Comparison of ENCODE assay signal across 29 mouse cellular contexts in the genomic region with DNA sequence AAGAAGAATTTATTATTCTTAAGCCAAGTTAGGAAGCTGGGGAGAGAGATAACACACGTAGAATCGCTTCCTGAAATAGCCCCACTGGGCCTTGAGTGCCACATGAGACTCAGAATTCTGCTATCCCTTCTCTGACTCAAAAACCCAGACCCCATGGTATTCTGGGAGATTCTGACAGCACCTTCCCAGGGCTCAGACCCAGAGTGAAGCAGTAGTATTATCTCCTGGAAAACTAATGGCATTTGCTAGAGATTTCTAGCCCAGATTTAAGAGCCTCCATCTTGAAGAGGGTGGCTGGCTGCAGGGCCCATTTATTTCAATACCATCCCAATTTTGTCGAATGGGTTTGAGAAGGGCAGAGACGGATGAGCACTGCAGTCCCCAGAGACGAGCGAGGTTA. TPM values are rescaled to one million over a fixed set of nuclear protein-coding genes. Genes with fewer than 3 reads are reported as not detected.
DNase-seq lines count a peak whose midpoint lies in the region; ATAC-seq and TF ChIP-seq lines count a peak whose summit lies in the region.
"Had no signal": no experiment of that assay in that cellular context is flagged by ENCODE, and none has a peak within 500 bp of the region (broad histone marks: within the 10 kb centered on the region; RNA-seq: fewer than 3 reads in every experiment).

No protein-coding gene starts in this region.

- H3K4me3 ChIP-seq in embryonic facial prominence, embryonic 12.5 days: no peak overlapping the region
- no peak overlapping the region for H3K4me3 ChIP-seq in embryonic facial prominence, embryonic 10.5 days
- H3K4me3 ChIP-seq in heart, embryonic 13.5 days: no peak overlapping the region
- H3K4me3 ChIP-seq in hindbrain, embryonic 13.5 days: no peak overlapping the region
- no peak overlapping the region for H3K4me3 ChIP-seq in hindbrain, embryonic 11.5 days (ENCODE audit: low read depth, low read length)
- no peak overlapping the region for H3K4me3 ChIP-seq in stomach, embryonic 16.5 days (replicated peaks; ENCODE audit: low read length)
- no peak overlapping the region for H3K4me3 ChIP-seq in stomach, postnatal 0 days (ENCODE audit: low read depth, low read length)
- H3K4me3 ChIP-seq: forebrain, embryonic 10.5 days; forebrain, embryonic 15.5 days; kidney, embryonic 15.5 days; limb, embryonic 13.5 days; lung, embryonic 15.5 days; midbrain, embryonic 12.5 days; myocyte; stomach, embryonic 15.5 days had no signal

- TF ChIP-seq CTCF in stomach, postnatal 0 days (IDR thresholded peaks at IDR 0.05; ENCODE audit: low read depth): no peak

- no peak for DNase-seq in embryonic facial prominence, embryonic 10.5 days (ENCODE audit: low spot score)
- DNase-seq in heart, postnatal 10 days: no peak
- no peak for DNase-seq in hindbrain, embryonic 11.5 days (ENCODE audit: low spot score)
- no peak for DNase-seq in stomach, postnatal 0 days (ENCODE audit: low spot score)
- DNase-seq: adrenal gland, adult 2 months; adrenal gland, postnatal 36 days; cerebellum, adult 18-20 months; cerebellum, postnatal 10 days; kidney, adult 18-20 months; kidney, postnatal 25 days; right cerebral cortex, postnatal 25 days; thymus, adult 18-20 months; thymus, postnatal 25 days had no signal

- H3K4me2 ChIP-seq in embryonic facial prominence, embryonic 12.5 days (replicated peaks): no peak overlapping the region
- no peak overlapping the region for H3K4me2 ChIP-seq in heart, embryonic 13.5 days
- no peak overlapping the region for H3K4me2 ChIP-seq in hindbrain, embryonic 13.5 days
- H3K4me2 ChIP-seq in hindbrain, embryonic 11.5 days (replicated peaks; ENCODE audit: low read depth, low read length): no peak overlapping the region
- H3K4me2 ChIP-seq in stomach, embryonic 16.5 days (ENCODE audit: low read depth, low read length): no peak overlapping the region
- no peak overlapping the region for H3K4me2 ChIP-seq in stomach, postnatal 0 days (replicated peaks; ENCODE audit: low read depth)
- H3K4me2 ChIP-seq: forebrain, embryonic 15.5 days; kidney, embryonic 15.5 days; liver, embryonic 11.5 days; lung, embryonic 15.5 days; midbrain, embryonic 12.5 days; stomach, embryonic 15.5 days had no signal

- H3K4me1 ChIP-seq in embryonic facial prominence, embryonic 12.5 days: peaks cover 83% of the 10 kb centered on the region
- H3K4me1 ChIP-seq in embryonic facial prominence, embryonic 10.5 days: peaks cover 95% of the 10 kb centered on the region
- peaks cover 97% of the 10 kb centered on the region for H3K4me1 ChIP-seq in heart, embryonic 13.5 days
- peaks cover 97% of the 10 kb centered on the region for H3K4me1 ChIP-seq in hindbrain, embryonic 13.5 days (replicated peaks)
- H3K4me1 ChIP-seq in hindbrain, embryonic 11.5 days (replicated peaks; ENCODE audit: control insufficient read depth, insufficient read depth, low read length): peaks cover 13% of the 10 kb centered on the region
- peaks cover 46% of the 10 kb centered on the region for H3K4me1 ChIP-seq in stomach, embryonic 16.5 days (ENCODE audit: control insufficient read depth, insufficient read depth, low read length)
- H3K4me1 ChIP-seq in stomach, postnatal 0 days (replicated peaks; ENCODE audit: control insufficient read depth, insufficient read depth): 0 out of 2 replicates have a peak, but pooled peaks cover 2% of the 10 kb centered on the region

- no peaks in the 10 kb centered on the region for H3K9me3 ChIP-seq in embryonic facial prominence, embryonic 12.5 days
- no peaks in the 10 kb centered on the region for H3K9me3 ChIP-seq in embryonic facial prominence, embryonic 10.5 days
- H3K9me3 ChIP-seq in heart, embryonic 13.5 days: no peaks in the 10 kb centered on the region
- no peaks in the 10 kb centered on the region for H3K9me3 ChIP-seq in hindbrain, embryonic 13.5 days
- no peaks in the 10 kb centered on the region for H3K9me3 ChIP-seq in hindbrain, embryonic 11.5 days (ENCODE audit: control insufficient read depth, low read length)
- H3K9me3 ChIP-seq in stomach, embryonic 16.5 days (replicated peaks; ENCODE audit: control insufficient read depth, low read length): no peaks in the 10 kb centered on the region
- H3K9me3 ChIP-seq in stomach, postnatal 0 days (ENCODE audit: control insufficient read depth, low read length): no peaks in the 10 kb centered on the region
- H3K9me3 ChIP-seq: forebrain, embryonic 10.5 days; forebrain, embryonic 15.5 days; kidney, embryonic 15.5 days; limb, embryonic 13.5 days; lung, embryonic 15.5 days; midbrain, embryonic 12.5 days; stomach, embryonic 15.5 days had no signal

- intact Hi-C loops in heart, postnatal 10 days (cut with DNase I): no loop called here

- 81% methylated on average over 6 of the region's 6 CpGs for WGBS in embryonic facial prominence, embryonic 12.5 days
- WGBS in embryonic facial prominence, embryonic 10.5 days: 85% methylated on average over 6 of the region's 6 CpGs
- 57% methylated on average over 6 of the region's 6 CpGs for WGBS in heart, embryonic 13.5 days
- WGBS in hindbrain, embryonic 13.5 days: 59% methylated on average over 6 of the region's 6 CpGs
- 77% methylated on average over 6 of the region's 6 CpGs for WGBS in hindbrain, embryonic 11.5 days
- WGBS in stomach, embryonic 16.5 days: 73% methylated on average over 6 of the region's 6 CpGs
- 82% methylated on average over 6 of the region's 6 CpGs for WGBS in stomach, postnatal 0 days

- H3K36me3 ChIP-seq in embryonic facial prominence, embryonic 12.5 days: peaks cover 3% of the 10 kb centered on the region
- H3K36me3 ChIP-seq in embryonic facial prominence, embryonic 10.5 days (replicated peaks): peaks cover 54% of the 10 kb centered on the region
- H3K36me3 ChIP-seq in heart, embryonic 13.5 days: peaks cover 14% of the 10 kb centered on the region; the same call in 1 of the 2 replicates
- no peaks in the 10 kb centered on the region; the same call in 1 of the 2 replicates for H3K36me3 ChIP-seq in hindbrain, embryonic 13.5 days
- H3K36me3 ChIP-seq in hindbrain, embryonic 11.5 days (ENCODE audit: control insufficient read depth, insufficient read depth, low read length): no peaks in the 10 kb centered on the region
- no peaks in the 10 kb centered on the region for H3K36me3 ChIP-seq in stomach, embryonic 16.5 days (ENCODE audit: control insufficient read depth, insufficient read depth, low read length)
- no peaks in the 10 kb centered on the region for H3K36me3 ChIP-seq in stomach, postnatal 0 days (ENCODE audit: control insufficient read depth, insufficient read depth, low read length)
- H3K36me3 ChIP-seq: forebrain, embryonic 15.5 days; lung, embryonic 15.5 days; midbrain, embryonic 12.5 days; stomach, embryonic 15.5 days had no signal

- H3K27me3 ChIP-seq in embryonic facial prominence, embryonic 12.5 days: no peaks in the 10 kb centered on the region
- H3K27me3 ChIP-seq in embryonic facial prominence, embryonic 10.5 days (replicated peaks; ENCODE audit: low read depth, poor library complexity, severe bottlenecking): no peaks in the 10 kb centered on the region
- H3K27me3 ChIP-seq in heart, embryonic 13.5 days (replicated peaks): no peaks in the 10 kb centered on the region
- H3K27me3 ChIP-seq in hindbrain, embryonic 13.5 days: no peaks in the 10 kb centered on the region
- H3K27me3 ChIP-seq in hindbrain, embryonic 11.5 days (ENCODE audit: control insufficient read depth, insufficient read depth, low read length): no peaks in the 10 kb centered on the region
- no peaks in the 10 kb centered on the region for H3K27me3 ChIP-seq in stomach, embryonic 16.5 days (ENCODE audit: control insufficient read depth, insufficient read depth, low read length)
- no peaks in the 10 kb centered on the region for H3K27me3 ChIP-seq in stomach, postnatal 0 days (ENCODE audit: control insufficient read depth, insufficient read depth, low read length)
- H3K27me3 ChIP-seq: forebrain, embryonic 15.5 days; kidney, embryonic 15.5 days; limb, embryonic 13.5 days; lung, embryonic 15.5 days; midbrain, embryonic 12.5 days; stomach, embryonic 15.5 days had no signal

- ATAC-seq in embryonic facial prominence, embryonic 12.5 days (ENCODE audit: insufficient number of reproducible peaks, insufficient read depth, low FRiP score, low TSS enrichment): no peak
- ATAC-seq in heart, embryonic 13.5 days (ENCODE audit: extremely low read depth, insufficient number of reproducible peaks, low FRiP score, low TSS enrichment): no peak
- no peak for ATAC-seq in hindbrain, embryonic 13.5 days (ENCODE audit: low FRiP score)
- no peak for ATAC-seq in hindbrain, embryonic 11.5 days (ENCODE audit: low FRiP score)
- ATAC-seq in stomach, embryonic 16.5 days (ENCODE audit: insufficient read depth, low FRiP score): no peak
- ATAC-seq in stomach, postnatal 0 days (ENCODE audit: low FRiP score, low TSS enrichment): no peak
- ATAC-seq: activated CD4-positive, CD25-positive, alpha-beta regulatory T cell, adult 4 months; forebrain, embryonic 15.5 days had no signal

- 0 out of 2 replicates have a peak overlapping the region, but pooled peaks have one; percentile 30 for H3K27ac ChIP-seq in embryonic facial prominence, embryonic 12.5 days
- no peak overlapping the region for H3K27ac ChIP-seq in embryonic facial prominence, embryonic 10.5 days (replicated peaks)
- H3K27ac ChIP-seq in heart, embryonic 13.5 days (replicated peaks): peak overlapping the region; percentile 39
- peak overlapping the region; percentile 55 for H3K27ac ChIP-seq in hindbrain, embryonic 13.5 days
- H3K27ac ChIP-seq in hindbrain, embryonic 11.5 days (ENCODE audit: low read depth, low read length): no peak overlapping the region
- H3K27ac ChIP-seq in stomach, embryonic 16.5 days (ENCODE audit: low read length): no peak overlapping the region
- H3K27ac ChIP-seq in stomach, postnatal 0 days (replicated peaks): no peak overlapping the region
- H3K27ac ChIP-seq: forebrain, embryonic 10.5 days; forebrain, embryonic 15.5 days; kidney, embryonic 15.5 days; limb, embryonic 13.5 days; lung, embryonic 15.5 days; midbrain, embryonic 12.5 days; stomach, embryonic 15.5 days had no signal

- no peak for TF ChIP-seq EP300 in stomach, postnatal 0 days (optimal IDR thresholded peaks at IDR 0.05)

- H3K9ac ChIP-seq in embryonic facial prominence, embryonic 12.5 days: no peak overlapping the region
- H3K9ac ChIP-seq in heart, embryonic 13.5 days: peak overlapping the region; percentile 12
- no peak overlapping the region for H3K9ac ChIP-seq in hindbrain, embryonic 13.5 days
- H3K9ac ChIP-seq in hindbrain, embryonic 11.5 days (ENCODE audit: low read depth, low read length): no peak overlapping the region
- 0 out of 2 replicates have a peak overlapping the region, but pooled peaks have one; percentile 9 for H3K9ac ChIP-seq in stomach, embryonic 16.5 days (ENCODE audit: low read length)
- H3K9ac ChIP-seq in stomach, postnatal 0 days (ENCODE audit: low read length): no peak overlapping the region
- H3K9ac ChIP-seq: forebrain, embryonic 15.5 days; kidney, embryonic 15.5 days; limb, embryonic 13.5 days; lung, embryonic 15.5 days; midbrain, embryonic 12.5 days; stomach, embryonic 15.5 days had no signal

RNA-seq across cellular contexts. Expression of gene Kirrel, which starts 6.9 kb away (rescaled TPM):
- 25.9 and 26.7 TPM in 2 replicates for polyA plus RNA-seq in embryonic facial prominence, embryonic 12.5 days (2016; fragmentation: Nextera tagmentation; extraction: Ambion mirVana)
- 17.4 and 18.4 TPM in 2 replicates for polyA plus RNA-seq in embryonic facial prominence, embryonic 10.5 days (2016; fragmentation: Nextera tagmentation; extraction: Ambion mirVana)
- polyA plus RNA-seq in heart, embryonic 13.5 days (2015; fragmentation: Nextera tagmentation; extraction: Ambion mirVana): 14.7 and 15.4 TPM in 2 replicates
- 10 to 100 TPM; 12.8 to 14.8 TPM for total RNA-seq in heart, postnatal 10 days (2021)
- polyA plus RNA-seq in hindbrain, embryonic 13.5 days (2015; fragmentation: Nextera tagmentation; extraction: Ambion mirVana): 7.7 and 8.9 TPM in 2 replicates
- 7.3 and 11.5 TPM in 2 replicates for polyA plus RNA-seq in hindbrain, embryonic 11.5 days (2014; fragmentation: Nextera tagmentation; extraction: Ambion mirVana)
- 9.6 and 11.0 TPM in 2 replicates for polyA plus RNA-seq in stomach, embryonic 16.5 days (2015; fragmentation: Nextera tagmentation; extraction: Ambion mirVana)
- polyA plus RNA-seq in stomach, postnatal 0 days (2015; fragmentation: Nextera tagmentation; extraction: Ambion mirVana): 4.1 and 4.5 TPM in 2 replicates
- total RNA-seq: CH12.LX; megakaryocyte progenitor cell, adult 5-6 weeks had no signal
- polyA plus RNA-seq: activated CD4-positive, CD25-positive, alpha-beta regulatory T cell, adult 4 months had no signal

Comparison
In these comparisons a context has a peak if more than half of its experiments do, and no peak if none do; other contexts are left out.
1. H3K27ac ChIP-seq: peak in embryonic facial prominence, embryonic 12.5 days (single experiment), heart, embryonic 13.5 days (single experiment) and hindbrain, embryonic 13.5 days (single experiment); none in embryonic facial prominence, embryonic 10.5 days (single experiment), hindbrain, embryonic 11.5 days (single experiment), stomach, embryonic 16.5 days (single experiment) and stomach, postnatal 0 days (single experiment).
2. H3K9ac ChIP-seq: peak in heart, embryonic 13.5 days (single experiment) and stomach, embryonic 16.5 days (single experiment); none in embryonic facial prominence, embryonic 12.5 days (single experiment), hindbrain, embryonic 13.5 days (single experiment), hindbrain, embryonic 11.5 days (single experiment) and stomach, postnatal 0 days (single experiment).